ENCODE assay signal across 9 mouse cellular contexts in the genomic region with DNA sequence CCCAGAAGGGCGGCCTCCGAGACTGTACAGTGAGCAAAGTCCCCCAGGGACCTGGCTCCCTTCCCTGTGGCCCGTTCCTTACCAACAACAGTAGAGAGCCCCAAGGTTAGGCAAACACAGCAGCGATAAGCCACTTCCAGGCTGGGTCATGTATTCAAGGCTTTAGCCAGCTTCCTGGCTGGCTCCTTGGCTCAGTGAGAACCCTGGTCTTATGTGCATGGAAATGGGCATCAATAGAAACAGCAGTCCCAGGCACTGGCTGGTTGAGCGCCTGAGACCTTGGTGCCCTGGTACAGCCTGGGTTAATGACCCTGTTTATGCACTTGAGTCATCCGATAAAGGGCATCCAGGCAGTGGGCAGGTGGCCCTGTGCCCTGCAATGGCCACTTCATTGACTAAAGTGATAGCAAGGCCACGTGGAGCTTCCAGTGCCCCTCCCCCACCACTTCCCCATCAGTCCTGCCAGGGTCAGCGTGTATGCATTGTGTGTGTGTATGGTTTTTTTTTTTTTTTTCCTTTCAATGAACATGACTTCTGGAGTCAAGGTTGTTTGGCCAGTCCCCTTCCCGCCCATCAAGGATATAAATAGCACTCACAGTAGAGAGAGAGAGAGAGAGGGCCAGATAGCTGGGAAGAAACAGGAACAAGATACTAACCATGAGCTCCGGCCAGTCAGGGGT. TPM values are rescaled to one million over a fixed set of nuclear protein-coding genes. Genes with fewer than 3 reads are reported as not detected.
DNase-seq lines count a peak whose midpoint lies in the region; ATAC-seq and TF ChIP-seq lines count a peak whose summit lies in the region.
"Had no signal": no experiment of that assay in that cellular context is flagged by ENCODE, and none has a peak within 500 bp of the region (broad histone marks: within the 10 kb centered on the region; RNA-seq: fewer than 3 reads in every experiment).

A gene (plus strand): TSS at position 609 of the 680 bp plus-strand sequence.

- 0 out of 2 replicates have a peak, but pooled peaks have one; percentile 77 for TF ChIP-seq POLR2A in liver, adult 2 months (IDR thresholded peaks at IDR 0.05; ENCODE audit: extremely low read depth, insufficient read depth, low read length)

- peak within 1 kb of the TSS; percentile 82 for H3K27ac ChIP-seq in liver, adult 2 months (replicated peaks; ENCODE audit: insufficient read depth, low read depth, low read length)
- H3K27ac ChIP-seq in midbrain, embryonic 15.5 days, result no peak within 1 kb of the TSS

- H3K27me3 ChIP-seq in E14TG2a.4 (ENCODE audit: insufficient read depth, low read length), result peaks cover 35% of the 10 kb centered on the region
- no peaks in the 10 kb centered on the region for H3K27me3 ChIP-seq in liver, adult 2 months (ENCODE audit: control insufficient read depth, insufficient read depth, low read length)
- no peaks in the 10 kb centered on the region; the same call in 1 of the 2 replicates for H3K27me3 ChIP-seq in midbrain, embryonic 15.5 days (replicated peaks)

- no peaks in the 10 kb centered on the region for H3K36me3 ChIP-seq in E14TG2a.4 (ENCODE audit: insufficient read depth, low read length)
- no peaks in the 10 kb centered on the region for H3K36me3 ChIP-seq in liver, adult 2 months (ENCODE audit: control insufficient read depth, insufficient read depth, low read length)
- no peaks in the 10 kb centered on the region for H3K36me3 ChIP-seq in midbrain, embryonic 15.5 days (replicated peaks)

- peak; percentile 20 to 21 for DNase-seq in B cell, adult 2 months
- peak; percentile 16 to 38 for DNase-seq in heart, adult 9 months (ENCODE audit: low spot score in 2 of 2)
- DNase-seq in liver, adult 2 months (ENCODE audit: extremely low read depth, low read depth, low spot score), result peak; percentile 100
- DNase-seq in frontal cortex, postnatal 14 days (ENCODE audit: low spot score in 2 of 2), result no peak
- no peak for DNase-seq in urinary bladder, postnatal 25 days (ENCODE audit: low spot score)

- no peaks in the 10 kb centered on the region for H3K9me3 ChIP-seq in E14TG2a.4 (ENCODE audit: low read length)
- no peaks in the 10 kb centered on the region for H3K9me3 ChIP-seq in midbrain, embryonic 15.5 days

- H3K79me2 ChIP-seq in liver, adult 2 months (ENCODE audit: control insufficient read depth, insufficient read depth, low read length), result peaks cover 9% of the 10 kb centered on the region; the same call in 1 of the 2 replicates

- TF ChIP-seq CTCF in E14TG2a.4 (conservative IDR thresholded peaks at IDR 0.05; ENCODE audit: low read length), result no peak
- TF ChIP-seq CTCF in liver, adult 2 months (IDR thresholded peaks at IDR 0.05; ENCODE audit: low read depth, low read length), result no peak; the same call in 1 of the 2 replicates

- H3K4me3 ChIP-seq in E14TG2a.4 (replicated peaks; ENCODE audit: low read length), result peak within 1 kb of the TSS; percentile 63
- peak within 1 kb of the TSS; percentile 74 for H3K4me3 ChIP-seq in liver, adult 2 months (ENCODE audit: insufficient read depth, low read depth, low read length)
- H3K4me3 ChIP-seq in midbrain, embryonic 15.5 days, result no peak within 1 kb of the TSS

- no peak within 1 kb of the TSS for H3K4me2 ChIP-seq in midbrain, embryonic 15.5 days

- peak within 1 kb of the TSS; percentile 89 for H3K9ac ChIP-seq in liver, adult 2 months (ENCODE audit: low read depth, low read length)
- no peak within 1 kb of the TSS for H3K9ac ChIP-seq in midbrain, embryonic 15.5 days

- no peak for ATAC-seq in midbrain, embryonic 15.5 days (replicated peaks)

- 7% methylated on average over 10 of the region's 10 CpGs for WGBS in liver, adult 2 months
- WGBS in midbrain, embryonic 15.5 days, result 78% methylated on average over 10 of the region's 10 CpGs

- peaks cover 22% of the 10 kb centered on the region for H3K4me1 ChIP-seq in E14TG2a.4 (replicated peaks; ENCODE audit: low read depth, low read length)
- peaks cover 14% of the 10 kb centered on the region for H3K4me1 ChIP-seq in liver, adult 2 months (ENCODE audit: control insufficient read depth, insufficient read depth, low read length)
- H3K4me1 ChIP-seq in midbrain, embryonic 15.5 days, result no peaks in the 10 kb centered on the region

RNA-seq across cellular contexts. Expression of the gene that starts here (rescaled TPM):
- 25.7 and 52.4 TPM in 2 replicates for total RNA-seq in liver, adult 2 months (2014; rRNA removed)
- 164 and 300 TPM in 2 replicates for polyA plus RNA-seq in liver, adult 2 months (2012; rRNA removed)
- polyA plus RNA-seq in midbrain, embryonic 15.5 days (2015; fragmentation: Nextera tagmentation; extraction: Ambion mirVana), result 0.15 TPM in 1 of 2 replicates, not detected in the other
- total RNA-seq: left cerebral cortex, postnatal 14 days had no signal
- polyA plus RNA-seq: neural tube, embryonic 14.5 days had no signal

Comparison
In these comparisons a context has a peak if more than half of its experiments do, and no peak if none do; other contexts are left out.
1. RNA of the gene that starts here (polyA plus RNA-seq): 164 to 300 TPM in liver, adult 2 months; 0.15 TPM in midbrain, embryonic 15.5 days; every median in the first group is over 100 times any median in the second.
2. DNase-seq: peak in B cell, adult 2 months (2 of 2), heart, adult 9 months (2 of 2) and liver, adult 2 months (single experiment); none in frontal cortex, postnatal 14 days (0 of 2) and urinary bladder, postnatal 25 days (single experiment).